Mouse (Mus musculus) CH12F3 (cell line): ENCODE measurements around the gene Dhdh.
"Not testable (repeated sequence)": the region's sequence is repeated elsewhere in the genome, so short reads cannot be mapped to it uniquely, and the experiment has no call there.

Experiments
- in situ Hi-C: fragments of 300-500 bp; cut with MboI; formaldehyde crosslinking; loops from 2 replicates; pipeline ENCODE4 v1.14.3; 2020; ENCODE audit warnings: low sequenced_read_pairs

The Dhdh gene

GRCm38 (mm10) chr7:45476453-45476852 is 12.2 kb downstream of the Dhdh start:
- in situ Hi-C loops: no loop called here

- in situ Hi-C loops: no loop called here
Measured at GRCm38 (mm10) chr7:45475291-45475969, 13.2 kb downstream of the Dhdh start.

- in situ Hi-C loops: no loop called here
Measured at GRCm38 (mm10) chr7:45470869-45471268, 17.7 kb downstream of the Dhdh start.

- in situ Hi-C loops: no loop called here
Measured at GRCm38 (mm10) chr7:45467090-45467670, 21.4 kb downstream of the Dhdh start.

- in situ Hi-C loops: no loop called here
Measured at GRCm38 (mm10) chr7:45466283-45467089, 22.1 kb downstream of the Dhdh start, which contains the start of gene Bax. TSS of gene Bax (minus strand) at chr7:45466898.

GRCm38 (mm10) chr7:45465549-45465948 is 23.1 kb downstream of the Dhdh start:
- in situ Hi-C loops: no loop called here

- in situ Hi-C loops: no loop called here
Measured at GRCm38 (mm10) chr7:45465112-45465511, 23.5 kb downstream of the Dhdh start.

- in situ Hi-C loops: no loop called here
Measured at GRCm38 (mm10) chr7:45463987-45464778, 24.4 kb downstream of the Dhdh start.

- in situ Hi-C loops: not testable (repeated sequence)
Measured at GRCm38 (mm10) chr7:45462868-45463267, 25.7 kb downstream of the Dhdh start.

- in situ Hi-C loops: no loop called here
Measured at GRCm38 (mm10) chr7:45462325-45462724, 26.3 kb downstream of the Dhdh start.

- in situ Hi-C loops: no loop called here
Measured at GRCm38 (mm10) chr7:45461781-45462180, 26.8 kb downstream of the Dhdh start.

- in situ Hi-C loops: no loop called here
Measured at GRCm38 (mm10) chr7:45461326-45461725, 27.3 kb downstream of the Dhdh start.

GRCm38 (mm10) chr7:45460860-45461314 is 27.7 kb downstream of the Dhdh start:
- in situ Hi-C loops: no loop called here

- in situ Hi-C loops: no loop called here
Measured at GRCm38 (mm10) chr7:45460377-45460776, 28.2 kb downstream of the Dhdh start.

- in situ Hi-C loops: not testable (repeated sequence)
Measured at GRCm38 (mm10) chr7:45459564-45460140, 29.0 kb downstream of the Dhdh start, which contains the start of gene Ftl1. TSS of gene Ftl1 (minus strand) at chr7:45459884.

- in situ Hi-C loops: no loop called here
Measured at GRCm38 (mm10) chr7:45458748-45459563, 29.6 kb downstream of the Dhdh start.

GRCm38 (mm10) chr7:45457204-45458060 is 31.2 kb downstream of the Dhdh start:
- in situ Hi-C loops: no loop called here

GRCm38 (mm10) chr7:45456721-45457203 is 31.8 kb downstream of the Dhdh start:
- in situ Hi-C loops: no loop called here
